Mouse (Mus musculus): ENCODE data around the gene Cfap206.

Cfap206 gene

GRCm38 (mm10) chr4:34673721-34674120 lies 56.3 kb downstream of the Cfap206 start:
- DNase-seq (ENCODE audit: low spot score in 2 of 2), result no peak

GRCm38 (mm10) chr4:34667923-34668322 lies 62.1 kb downstream of the Cfap206 start:
- no peak for DNase-seq (ENCODE audit: low spot score in 2 of 2)

GRCm38 (mm10) chr4:34661927-34662326 lies 68.1 kb downstream of the Cfap206 start:
- peak; percentile 43 to 48 for DNase-seq (ENCODE audit: low spot score in 2 of 2)

GRCm38 (mm10) chr4:34661514-34661913 lies 68.5 kb downstream of the Cfap206 start:
- no peak for DNase-seq (ENCODE audit: low spot score in 2 of 2)

- no peak for DNase-seq (ENCODE audit: low spot score in 2 of 2)
Measured at GRCm38 (mm10) chr4:34659012-34659411, 71.0 kb downstream of the Cfap206 start.

- no peak for DNase-seq (ENCODE audit: low spot score in 2 of 2)
Measured at GRCm38 (mm10) chr4:34656101-34656500, 73.9 kb downstream of the Cfap206 start.

- no peak for DNase-seq (ENCODE audit: low spot score in 2 of 2)
Measured at GRCm38 (mm10) chr4:34653179-34653578, 76.8 kb downstream of the Cfap206 start.

GRCm38 (mm10) chr4:34644779-34645178 lies 85.2 kb downstream of the Cfap206 start:
- DNase-seq (ENCODE audit: low spot score in 2 of 2), result no peak

- DNase-seq (ENCODE audit: low spot score in 2 of 2), result no peak
Measured at GRCm38 (mm10) chr4:34640731-34641130, 89.3 kb downstream of the Cfap206 start.

GRCm38 (mm10) chr4:34639745-34640364 lies 90.2 kb downstream of the Cfap206 start:
- DNase-seq (ENCODE audit: low spot score in 2 of 2), result no peak
